Mouse (Mus musculus): ENCODE results near the gene Atg10. TPM values are rescaled to one million over a fixed set of nuclear protein-coding genes. Genes with fewer than 3 reads are reported as not detected.

Atg10 gene
- polyA plus RNA-seq, 1 experiment from 2014 or later: 3.2 TPM

- Histone ChIP-seq H3K27ac (replicated peaks) (no peak overlapping the region), H3K36me3 (replicated peaks) (no peaks in the 10 kb centered on the region), H3K4me1 (replicated peaks) (no peaks in the 10 kb centered on the region), H3K4me2 (no peak overlapping the region), H3K4me3 (replicated peaks) (no peak overlapping the region), H3K9me3 (replicated peaks) (no peaks in the 10 kb centered on the region), H3K9ac (no peak overlapping the region), H3K27me3 (no peaks in the 10 kb centered on the region)
- ATAC-seq (ENCODE audit: insufficient read depth): no peak
- WGBS (ENCODE audit: insufficient replicate concordance): 46% methylated on average over 3 of the region's 3 CpGs
Measured at GRCm38 (mm10) chr13:91011851-91012250, 211.9 kb downstream of the Atg10 start.

GRCm38 (mm10) chr13:90995034-90995629 lies 228.6 kb downstream of the Atg10 start:
- no peak for ATAC-seq (ENCODE audit: insufficient read depth)
- H3K9me3 ChIP-seq (replicated peaks): no peaks in the 10 kb centered on the region
- no peak overlapping the region for H3K4me3 ChIP-seq (replicated peaks)
- H3K27me3 ChIP-seq: no peaks in the 10 kb centered on the region
- no peak overlapping the region for H3K4me2 ChIP-seq
- H3K36me3 ChIP-seq (replicated peaks): no peaks in the 10 kb centered on the region
- 38% methylated on average over 2 of the region's 2 CpGs for WGBS (ENCODE audit: insufficient replicate concordance)
- H3K4me1 ChIP-seq (replicated peaks): peaks cover 3% of the 10 kb centered on the region; the same call in 1 of the 2 replicates
- H3K9ac ChIP-seq: no peak overlapping the region
- H3K27ac ChIP-seq (replicated peaks): no peak overlapping the region

DNA sequence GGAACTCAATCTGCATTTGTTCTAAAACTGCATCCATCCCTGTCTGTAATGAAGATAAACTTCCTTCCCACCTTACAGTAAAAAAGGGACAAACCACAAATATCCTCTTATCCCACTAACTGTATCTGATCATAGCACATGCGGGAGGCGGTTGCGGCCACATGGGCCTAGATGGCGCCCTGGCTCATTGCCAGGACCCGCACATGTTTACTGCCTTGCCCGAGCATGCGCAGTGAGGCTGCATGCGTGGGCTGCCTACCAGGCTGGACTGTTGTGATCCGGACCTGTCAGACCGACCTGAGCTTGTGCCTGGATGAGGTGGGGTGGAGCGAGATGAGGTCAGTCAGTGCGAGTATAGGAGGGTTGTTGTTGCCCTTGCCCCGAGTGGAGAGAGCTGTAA lies 230.2 kb downstream of the Atg10 start:
- no peak overlapping the region for H3K9ac ChIP-seq
- no peaks in the 10 kb centered on the region for H3K36me3 ChIP-seq (replicated peaks)
- H3K27ac ChIP-seq (replicated peaks): no peak overlapping the region
- WGBS (ENCODE audit: insufficient replicate concordance): 69% methylated on average over 13 of the region's 13 CpGs
- no peak overlapping the region for H3K4me2 ChIP-seq
- H3K4me1 ChIP-seq (replicated peaks): peaks cover 3% of the 10 kb centered on the region; the same call in 1 of the 2 replicates
- no peaks in the 10 kb centered on the region for H3K27me3 ChIP-seq
- no peak overlapping the region for H3K4me3 ChIP-seq (replicated peaks)
- ATAC-seq (ENCODE audit: insufficient read depth): no peak
- no peaks in the 10 kb centered on the region for H3K9me3 ChIP-seq (replicated peaks)

GRCm38 (mm10) chr13:90992948-90993347 lies 230.8 kb downstream of the Atg10 start:
- Histone ChIP-seq H3K27me3 (no peaks in the 10 kb centered on the region), H3K9ac (no peak overlapping the region), H3K36me3 (replicated peaks) (no peaks in the 10 kb centered on the region), H3K9me3 (replicated peaks) (no peaks in the 10 kb centered on the region), H3K4me2 (no peak overlapping the region), H3K27ac (replicated peaks) (no peak overlapping the region), H3K4me1 (replicated peaks) (peaks cover 3% of the 10 kb centered on the region; the same call in 1 of the 2 replicates), H3K4me3 (replicated peaks) (no peak overlapping the region)
- no peak for ATAC-seq (ENCODE audit: insufficient read depth)
- WGBS (ENCODE audit: insufficient replicate concordance): 69% methylated on average over 5 of the region's 5 CpGs

- H3K9me3 ChIP-seq (replicated peaks): no peaks in the 10 kb centered on the region
- no peak overlapping the region for H3K9ac ChIP-seq
- WGBS (ENCODE audit: insufficient replicate concordance): 65% methylated on average over 3 of the region's 3 CpGs
- ATAC-seq (ENCODE audit: insufficient read depth): no peak
- no peaks in the 10 kb centered on the region for H3K36me3 ChIP-seq (replicated peaks)
- no peak overlapping the region for H3K4me3 ChIP-seq (replicated peaks)
- H3K27ac ChIP-seq (replicated peaks): no peak overlapping the region
- no peaks in the 10 kb centered on the region for H3K27me3 ChIP-seq
- no peaks in the 10 kb centered on the region for H3K4me1 ChIP-seq (replicated peaks)
- H3K4me2 ChIP-seq: no peak overlapping the region
Measured at GRCm38 (mm10) chr13:90988226-90988625, 235.5 kb downstream of the Atg10 start.

- no peaks in the 10 kb centered on the region for H3K9me3 ChIP-seq (replicated peaks)
- no peak overlapping the region for H3K4me2 ChIP-seq
- H3K27me3 ChIP-seq: no peaks in the 10 kb centered on the region
- WGBS (ENCODE audit: insufficient replicate concordance): 53% methylated on average over 3 of the region's 3 CpGs
- ATAC-seq (ENCODE audit: insufficient read depth): no peak
- no peak overlapping the region for H3K9ac ChIP-seq
- no peaks in the 10 kb centered on the region for H3K4me1 ChIP-seq (replicated peaks)
- no peaks in the 10 kb centered on the region for H3K36me3 ChIP-seq (replicated peaks)
- no peak overlapping the region for H3K27ac ChIP-seq (replicated peaks)
- H3K4me3 ChIP-seq (replicated peaks): no peak overlapping the region
Measured at GRCm38 (mm10) chr13:90985417-90985816, 238.4 kb downstream of the Atg10 start.

GRCm38 (mm10) chr13:90984073-90984472 lies 239.7 kb downstream of the Atg10 start:
- WGBS (ENCODE audit: insufficient replicate concordance): 20% methylated on average over 2 of the region's 2 CpGs
- Histone ChIP-seq H3K4me2 (no peak overlapping the region), H3K4me1 (replicated peaks) (no peaks in the 10 kb centered on the region), H3K9me3 (replicated peaks) (no peaks in the 10 kb centered on the region), H3K36me3 (replicated peaks) (no peaks in the 10 kb centered on the region), H3K27ac (replicated peaks) (no peak overlapping the region), H3K9ac (no peak overlapping the region), H3K4me3 (replicated peaks) (no peak overlapping the region), H3K27me3 (no peaks in the 10 kb centered on the region)
- no peak for ATAC-seq (ENCODE audit: insufficient read depth)

DNA sequence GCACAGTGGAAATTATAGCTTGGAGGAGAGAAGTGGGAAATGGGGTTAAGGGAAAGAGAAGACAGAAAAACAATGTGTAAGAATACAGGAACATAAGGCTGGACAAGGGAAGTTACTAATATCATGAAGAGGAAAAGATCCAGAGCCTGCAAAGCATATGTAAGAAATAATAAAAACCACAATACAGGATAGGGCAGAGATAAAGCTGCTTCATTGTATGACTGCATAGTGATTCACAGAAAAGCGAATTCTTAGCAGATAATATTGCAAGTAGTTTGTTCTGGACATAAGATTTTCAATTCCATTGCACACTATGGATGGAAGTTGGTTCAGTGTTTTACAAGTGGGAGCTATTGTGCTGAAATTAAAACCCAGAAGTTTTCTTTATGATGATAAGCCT lies 242.0 kb downstream of the Atg10 start:
- Histone ChIP-seq H3K36me3 (replicated peaks) (no peaks in the 10 kb centered on the region), H3K4me2 (no peak overlapping the region), H3K9ac (no peak overlapping the region), H3K4me1 (replicated peaks) (no peaks in the 10 kb centered on the region), H3K9me3 (replicated peaks) (no peaks in the 10 kb centered on the region), H3K27me3 (no peaks in the 10 kb centered on the region), H3K4me3 (replicated peaks) (no peak overlapping the region), H3K27ac (replicated peaks) (no peak overlapping the region)
- 45% methylated on average over 1 of the region's 1 CpGs for WGBS (ENCODE audit: insufficient replicate concordance)
- no peak for ATAC-seq (ENCODE audit: insufficient read depth)

GRCm38 (mm10) chr13:90980878-90981674 lies 242.7 kb downstream of the Atg10 start:
- Histone ChIP-seq H3K4me1 (replicated peaks) (no peaks in the 10 kb centered on the region), H3K27ac (replicated peaks) (no peak overlapping the region), H3K9ac (no peak overlapping the region), H3K36me3 (replicated peaks) (no peaks in the 10 kb centered on the region), H3K4me2 (no peak overlapping the region), H3K4me3 (replicated peaks) (no peak overlapping the region), H3K27me3 (no peaks in the 10 kb centered on the region), H3K9me3 (replicated peaks) (no peaks in the 10 kb centered on the region)
- WGBS (ENCODE audit: insufficient replicate concordance): 39% methylated on average over 6 of the region's 6 CpGs
- ATAC-seq (ENCODE audit: insufficient read depth): no peak

- ATAC-seq (ENCODE audit: insufficient read depth): no peak
- H3K4me1 ChIP-seq (replicated peaks): no peaks in the 10 kb centered on the region
- H3K9me3 ChIP-seq (replicated peaks): no peaks in the 10 kb centered on the region
- no peak overlapping the region for H3K27ac ChIP-seq (replicated peaks)
- no peak overlapping the region for H3K4me2 ChIP-seq
- no peaks in the 10 kb centered on the region for H3K27me3 ChIP-seq
- 61% methylated on average over 3 of the region's 3 CpGs for WGBS (ENCODE audit: insufficient replicate concordance)
- H3K36me3 ChIP-seq (replicated peaks): no peaks in the 10 kb centered on the region
- no peak overlapping the region for H3K4me3 ChIP-seq (replicated peaks)
- H3K9ac ChIP-seq: no peak overlapping the region
Measured at GRCm38 (mm10) chr13:90977057-90977456, 246.7 kb downstream of the Atg10 start.

- no peaks in the 10 kb centered on the region for H3K27me3 ChIP-seq
- no peaks in the 10 kb centered on the region for H3K36me3 ChIP-seq (replicated peaks)
- H3K9me3 ChIP-seq (replicated peaks): no peaks in the 10 kb centered on the region
- H3K27ac ChIP-seq (replicated peaks): no peak overlapping the region
- no peak overlapping the region for H3K9ac ChIP-seq
- ATAC-seq (ENCODE audit: insufficient read depth): no peak
- no peak overlapping the region for H3K4me2 ChIP-seq
- no peak overlapping the region for H3K4me3 ChIP-seq (replicated peaks)
- WGBS (ENCODE audit: insufficient replicate concordance): 53% methylated on average over 7 of the region's 7 CpGs
- H3K4me1 ChIP-seq (replicated peaks): peaks cover 5% of the 10 kb centered on the region; the same call in 1 of the 2 replicates
Measured at GRCm38 (mm10) chr13:90973409-90973808, 250.4 kb downstream of the Atg10 start.

Data from liver, embryonic 15.5 days (tissue).